8 mouse cellular contexts compared by ENCODE assay signal in genomic region chr2:126034379-126035005, GRCm38 (mm10). TPM values are rescaled to one million over a fixed set of nuclear protein-coding genes. Genes with fewer than 3 reads are reported as not detected.
DNase-seq lines count a peak whose midpoint lies in the region; ATAC-seq lines count a peak whose summit lies in the region.

Gene Fgf7, plus strand, starts transcription at chr2:126034658.

- H3K27ac ChIP-seq in midbrain, embryonic 11.5 days (ENCODE audit: low read depth, low read length): no peak within 1 kb of the TSS
- no peak within 1 kb of the TSS for H3K27ac ChIP-seq in midbrain, embryonic 13.5 days
- no peak within 1 kb of the TSS for H3K27ac ChIP-seq in intestine, embryonic 14.5 days (ENCODE audit: low read depth)
- peak within 1 kb of the TSS; percentile 52; the same call in 1 of the 2 replicates for H3K27ac ChIP-seq in lung, embryonic 15.5 days

- ATAC-seq in midbrain, embryonic 11.5 days (ENCODE audit: low FRiP score): no peak
- no peak for ATAC-seq in midbrain, embryonic 13.5 days
- ATAC-seq in intestine, embryonic 14.5 days (replicated peaks; ENCODE audit: low FRiP score, low TSS enrichment, low read depth): no peak
- ATAC-seq in lung, embryonic 15.5 days (ENCODE audit: borderline replicate concordance, extremely low read depth, low FRiP score, low TSS enrichment): 0 out of 2 replicates have a peak, but pooled peaks have one; percentile 44

- 72% methylated on average over 15 of the region's 15 CpGs for WGBS in midbrain, embryonic 11.5 days
- WGBS in midbrain, embryonic 13.5 days: 64% methylated on average over 15 of the region's 15 CpGs
- WGBS in intestine, embryonic 14.5 days: 44% methylated on average over 15 of the region's 15 CpGs
- WGBS in lung, embryonic 15.5 days: 38% methylated on average over 15 of the region's 15 CpGs

- no peaks in the 10 kb centered on the region for H3K9me3 ChIP-seq in midbrain, embryonic 11.5 days (ENCODE audit: control insufficient read depth, low read length)
- H3K9me3 ChIP-seq in midbrain, embryonic 13.5 days: no peaks in the 10 kb centered on the region
- H3K9me3 ChIP-seq in intestine, embryonic 14.5 days (ENCODE audit: control insufficient read depth, low read length): no peaks in the 10 kb centered on the region
- no peaks in the 10 kb centered on the region for H3K9me3 ChIP-seq in lung, embryonic 15.5 days

- H3K27me3 ChIP-seq in midbrain, embryonic 11.5 days (ENCODE audit: control insufficient read depth, insufficient read depth, low read length): no peaks in the 10 kb centered on the region
- H3K27me3 ChIP-seq in midbrain, embryonic 13.5 days: no peaks in the 10 kb centered on the region
- H3K27me3 ChIP-seq in intestine, embryonic 14.5 days (replicated peaks; ENCODE audit: control insufficient read depth, insufficient read depth, low read length): no peaks in the 10 kb centered on the region
- H3K27me3 ChIP-seq in lung, embryonic 15.5 days: no peaks in the 10 kb centered on the region

- H3K4me3 ChIP-seq in midbrain, embryonic 11.5 days (ENCODE audit: low read depth, low read length): no peak within 1 kb of the TSS
- no peak within 1 kb of the TSS for H3K4me3 ChIP-seq in midbrain, embryonic 13.5 days (replicated peaks)
- no peak within 1 kb of the TSS for H3K4me3 ChIP-seq in intestine, embryonic 14.5 days (ENCODE audit: low read depth, low read length)
- peak within 1 kb of the TSS; percentile 30 for H3K4me3 ChIP-seq in lung, embryonic 15.5 days

- no peak within 1 kb of the TSS for H3K9ac ChIP-seq in midbrain, embryonic 11.5 days (ENCODE audit: low read length)
- no peak within 1 kb of the TSS for H3K9ac ChIP-seq in midbrain, embryonic 13.5 days (replicated peaks)
- no peak within 1 kb of the TSS for H3K9ac ChIP-seq in intestine, embryonic 14.5 days (ENCODE audit: low read length)
- no peak within 1 kb of the TSS for H3K9ac ChIP-seq in lung, embryonic 15.5 days

- no peaks in the 10 kb centered on the region for H3K36me3 ChIP-seq in midbrain, embryonic 11.5 days (ENCODE audit: control insufficient read depth, insufficient read depth, low read length)
- H3K36me3 ChIP-seq in midbrain, embryonic 13.5 days: no peaks in the 10 kb centered on the region
- H3K36me3 ChIP-seq in intestine, embryonic 14.5 days (ENCODE audit: control insufficient read depth, insufficient read depth, low read length): no peaks in the 10 kb centered on the region
- H3K36me3 ChIP-seq in lung, embryonic 15.5 days: no peaks in the 10 kb centered on the region

- DNase-seq in cerebellum, postnatal 10 days: peak; percentile 29 to 33
- no peak for DNase-seq in cerebellum, postnatal 25 days
- DNase-seq in midbrain, embryonic 11.5 days (ENCODE audit: low spot score, missing footprints): peak; percentile 79
- peak; percentile 53 for DNase-seq in intestine, embryonic 14.5 days (ENCODE audit: low spot score)
- DNase-seq in telencephalon, adult 2 months (ENCODE audit: low read depth, low spot score): peak; percentile 22
- no peak for DNase-seq in spleen, postnatal 14 days (ENCODE audit: low spot score in 2 of 2)

- no peaks in the 10 kb centered on the region for H3K4me1 ChIP-seq in midbrain, embryonic 11.5 days (ENCODE audit: control insufficient read depth, insufficient read depth, low read length)
- no peaks in the 10 kb centered on the region for H3K4me1 ChIP-seq in midbrain, embryonic 13.5 days (replicated peaks)
- peaks cover 7% of the 10 kb centered on the region; the same call in 1 of the 2 replicates for H3K4me1 ChIP-seq in intestine, embryonic 14.5 days (replicated peaks; ENCODE audit: control insufficient read depth, insufficient read depth, low read length)
- peaks cover 19% of the 10 kb centered on the region; the same call in 1 of the 2 replicates for H3K4me1 ChIP-seq in lung, embryonic 15.5 days

- no peak within 1 kb of the TSS for H3K4me2 ChIP-seq in midbrain, embryonic 11.5 days
- H3K4me2 ChIP-seq in midbrain, embryonic 13.5 days (replicated peaks): no peak within 1 kb of the TSS
- H3K4me2 ChIP-seq in intestine, embryonic 14.5 days (ENCODE audit: low read length): peak within 1 kb of the TSS; percentile 35
- peak within 1 kb of the TSS; percentile 38 for H3K4me2 ChIP-seq in lung, embryonic 15.5 days

RNA-seq across cellular contexts. Expression of gene Fgf7, which starts in this region (rescaled TPM):
- polyA plus RNA-seq in midbrain, embryonic 11.5 days (2014; fragmentation: Nextera tagmentation; extraction: Ambion mirVana): 0.37 and 0.57 TPM in 2 replicates
- polyA plus RNA-seq in midbrain, embryonic 13.5 days (2015; fragmentation: Nextera tagmentation; extraction: Ambion mirVana): 0.27 and 0.70 TPM in 2 replicates
- polyA plus RNA-seq in intestine, embryonic 14.5 days (2014; fragmentation: Nextera tagmentation; extraction: Ambion mirVana): 0.17 and 0.22 TPM in 2 replicates
- 10.2 and 11.7 TPM in 2 replicates for polyA plus RNA-seq in lung, embryonic 15.5 days (2015; fragmentation: Nextera tagmentation; extraction: Ambion mirVana)

Comparison
In these comparisons a context has a peak if more than half of its experiments do, and no peak if none do; other contexts are left out.
1. DNase-seq: peak in cerebellum, postnatal 10 days (2 of 2) and telencephalon, adult 2 months (single experiment); none in cerebellum, postnatal 25 days (0 of 2) and spleen, postnatal 14 days (0 of 2).
2. Peak in DNase-seq in midbrain, embryonic 11.5 days; RNA of the gene not detected or under 1 TPM.
3. Peak in DNase-seq and H3K4me2 ChIP-seq in intestine, embryonic 14.5 days; RNA of the gene not detected or under 1 TPM.